Comparison of ENCODE assay signal across 8 mouse cellular contexts in genomic region chr16:39984205-39984634, GRCm38 (mm10). TPM values are rescaled to one million over a fixed set of nuclear protein-coding genes. Genes with fewer than 3 reads are reported as not detected.
DNase-seq lines count a peak whose midpoint lies in the region; ATAC-seq lines count a peak whose summit lies in the region.

Lsamp (plus strand) TSS chr16:39984361.

- ATAC-seq in cerebellum, adult (ENCODE audit: insufficient number of reproducible peaks, low FRiP score, low TSS enrichment), result peak; percentile 89
- ATAC-seq in forebrain, embryonic 14.5 days, result peak; percentile 98
- ATAC-seq in hindbrain, embryonic 16.5 days, result peak; percentile 96

- DNase-seq in ES-CJ7 (ENCODE audit: low read depth, low spot score), result peak; percentile 73
- peak; percentile 91 for DNase-seq in forebrain, embryonic 14.5 days (ENCODE audit: low spot score)
- peak; percentile 85 for DNase-seq in left cerebral cortex, adult 11 months (ENCODE audit: low spot score)
- peak; percentile 34 for DNase-seq in lung, postnatal 14 days
- DNase-seq in right cerebral cortex, postnatal 10 days (ENCODE audit: low spot score in 2 of 2), result peak; percentile 91 to 92
- no peak for DNase-seq in spleen, postnatal 4 days (ENCODE audit: low spot score in 2 of 2)

- H3K4me3 ChIP-seq in forebrain, embryonic 14.5 days (ENCODE audit: low read depth, low read length), result peak within 1 kb of the TSS; percentile 61
- H3K4me3 ChIP-seq in hindbrain, embryonic 16.5 days (ENCODE audit: low read length), result peak within 1 kb of the TSS; percentile 88

- H3K4me2 ChIP-seq in forebrain, embryonic 14.5 days (ENCODE audit: low read length), result peak within 1 kb of the TSS; percentile 84
- H3K4me2 ChIP-seq in hindbrain, embryonic 16.5 days (ENCODE audit: low read length), result peak within 1 kb of the TSS; percentile 82

- WGBS in forebrain, embryonic 14.5 days, result under 1% methylated on average over 24 of the region's 24 CpGs
- WGBS in hindbrain, embryonic 16.5 days, result under 1% methylated on average over 24 of the region's 24 CpGs

- H3K9ac ChIP-seq in forebrain, embryonic 14.5 days (ENCODE audit: low read length), result peak within 1 kb of the TSS; percentile 77
- peak within 1 kb of the TSS; percentile 85 for H3K9ac ChIP-seq in hindbrain, embryonic 16.5 days (ENCODE audit: low read depth, low read length)

- no peaks in the 10 kb centered on the region for H3K9me3 ChIP-seq in forebrain, embryonic 14.5 days (replicated peaks; ENCODE audit: control insufficient read depth, low read length)
- H3K9me3 ChIP-seq in hindbrain, embryonic 16.5 days (ENCODE audit: control insufficient read depth, low read length), result no peaks in the 10 kb centered on the region; the same call in 1 of the 2 replicates

- H3K27me3 ChIP-seq in forebrain, embryonic 14.5 days (replicated peaks; ENCODE audit: control insufficient read depth, insufficient read depth, low read length), result no peaks in the 10 kb centered on the region
- H3K27me3 ChIP-seq in hindbrain, embryonic 16.5 days (replicated peaks; ENCODE audit: control insufficient read depth, insufficient read depth, low read length), result no peaks in the 10 kb centered on the region

- H3K4me1 ChIP-seq in forebrain, embryonic 14.5 days (ENCODE audit: control insufficient read depth, insufficient read depth, low read length), result no peaks in the 10 kb centered on the region
- H3K4me1 ChIP-seq in hindbrain, embryonic 16.5 days (ENCODE audit: control insufficient read depth, insufficient read depth, low read depth, low read length), result 0 out of 2 replicates have a peak, but pooled peaks cover 2% of the 10 kb centered on the region

- H3K27ac ChIP-seq in forebrain, embryonic 14.5 days (ENCODE audit: low read depth, low read length), result no peak within 1 kb of the TSS
- H3K27ac ChIP-seq in hindbrain, embryonic 16.5 days (ENCODE audit: low read depth, low read length), result peak within 1 kb of the TSS; percentile 84

- H3K36me3 ChIP-seq in forebrain, embryonic 14.5 days (ENCODE audit: control insufficient read depth, insufficient read depth, low read length), result no peaks in the 10 kb centered on the region
- H3K36me3 ChIP-seq in hindbrain, embryonic 16.5 days (ENCODE audit: control insufficient read depth, insufficient read depth, low read length), result no peaks in the 10 kb centered on the region

RNA-seq across cellular contexts. Expression of gene Lsamp, which starts in this region (rescaled TPM):
- polyA plus RNA-seq in forebrain, embryonic 14.5 days (2014; fragmentation: Nextera tagmentation; extraction: Ambion mirVana), result 19.0 and 34.4 TPM in 2 replicates
- polyA plus RNA-seq in hindbrain, embryonic 16.5 days (2015; fragmentation: Nextera tagmentation; extraction: Ambion mirVana), result 83.4 and 107 TPM in 2 replicates

Comparison
In these comparisons a context has a peak if more than half of its experiments do, and no peak if none do; other contexts are left out.
1. DNase-seq: peak in ES-CJ7 (single experiment), forebrain, embryonic 14.5 days (single experiment), left cerebral cortex, adult 11 months (single experiment), lung, postnatal 14 days (single experiment) and right cerebral cortex, postnatal 10 days (2 of 2); none in spleen, postnatal 4 days (0 of 2).
2. Peak in every context shown above with its lines, with median percentiles within 50 percentile points of each other: ATAC-seq.